Mouse (Mus musculus): ENCODE measurements around the gene Zfp26. TPM values are rescaled to one million over a fixed set of nuclear protein-coding genes. Genes with fewer than 3 reads are reported as not detected.

Gene Zfp26
- polyA plus RNA-seq, 1 experiment: 30.7 TPM

DNA sequence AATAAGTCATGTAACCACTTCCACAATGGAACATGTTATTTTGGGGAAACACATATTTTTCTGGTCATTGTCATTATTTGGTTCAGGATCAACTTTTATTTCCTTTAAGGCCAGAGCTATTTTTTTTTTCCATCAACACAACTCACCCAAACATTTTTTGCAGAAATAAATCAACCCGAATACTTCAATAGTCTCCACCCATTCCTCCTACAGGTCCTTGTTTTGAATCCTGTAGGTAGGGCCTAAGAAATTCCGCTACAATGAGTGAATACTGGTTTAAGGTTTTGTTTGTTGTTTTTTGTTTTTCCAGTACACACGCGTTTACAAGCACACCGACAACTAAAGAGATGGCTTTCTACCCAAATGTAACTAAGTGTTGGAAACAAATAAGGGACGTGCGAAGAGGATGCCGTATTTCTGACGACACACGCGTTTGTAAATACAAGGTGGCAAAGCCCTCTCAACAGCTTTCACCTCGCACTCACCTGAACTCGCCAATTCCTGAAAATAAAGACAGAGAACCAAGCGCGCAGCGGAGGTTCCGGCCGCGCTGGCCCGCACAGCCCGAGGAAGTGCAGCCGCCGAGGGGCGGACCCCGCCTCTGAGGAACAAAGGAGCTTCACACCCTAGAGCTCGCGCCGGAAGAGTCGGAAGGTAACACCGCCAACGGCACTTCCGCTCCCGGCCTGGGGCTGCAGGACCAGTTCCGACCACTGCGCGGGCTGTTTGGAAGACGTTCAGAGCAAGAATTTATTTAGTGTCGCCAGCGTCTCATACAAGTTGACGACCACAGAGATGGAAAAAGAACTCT lies 75.2 kb downstream of the Zfp26 start, which contains the start of gene Zfp560:
TSS of gene Zfp560 (minus strand) at position 646 of the 811 bp plus-strand sequence.
- Histone ChIP-seq H3K9ac (ENCODE audit: low read depth, poor library complexity, severe bottlenecking) (peak within 1 kb of the TSS; percentile 39; the same call in 1 of the 2 replicates), H3K4me1 (ENCODE audit: control insufficient read depth, insufficient read depth, low read length) (no peaks in the 10 kb centered on the region), H3K27me3 (ENCODE audit: control insufficient read depth, insufficient read depth, low read length, poor library complexity, severe bottlenecking) (no peaks in the 10 kb centered on the region), H3K4me3 (ENCODE audit: low read depth, low read length) (peak within 1 kb of the TSS; percentile 95), H3K9me3 (replicated peaks; ENCODE audit: control insufficient read depth, insufficient read depth, low read length, poor library complexity, severe bottlenecking) (no peaks in the 10 kb centered on the region), H3K36me3 (ENCODE audit: control insufficient read depth, insufficient read depth, low read length, poor library complexity, severe bottlenecking) (no peaks in the 10 kb centered on the region), H3K27ac (ENCODE audit: insufficient read depth, low read length) (no peak within 1 kb of the TSS)
- TF ChIP-seq POLR2A (IDR thresholded peaks at IDR 0.05; ENCODE audit: insufficient read depth, low read length): no peak
- TF ChIP-seq CTCF (IDR thresholded peaks at IDR 0.05; ENCODE audit: low read depth, low read length): no peak
- no peak for TF ChIP-seq EP300 (IDR thresholded peaks at IDR 0.05; ENCODE audit: insufficient read depth, low read depth, low read length)

- Histone ChIP-seq H3K4me1 (ENCODE audit: control insufficient read depth, insufficient read depth, low read length) (no peaks in the 10 kb centered on the region), H3K4me3 (ENCODE audit: low read depth, low read length) (no peak overlapping the region)
- TF ChIP-seq POLR2A (IDR thresholded peaks at IDR 0.05; ENCODE audit: insufficient read depth, low read length): no peak
Measured at GRCm38 (mm10) chr9:20383659-20384058, 76.3 kb downstream of the Zfp26 start.

More at GRCm38 (mm10) chr9:20383659-20384058, 76.3 kb downstream of the Zfp26 start:
- H3K27me3 ChIP-seq (ENCODE audit: control insufficient read depth, insufficient read depth, low read length, poor library complexity, severe bottlenecking): no peaks in the 10 kb centered on the region
- H3K9ac ChIP-seq (ENCODE audit: low read depth, poor library complexity, severe bottlenecking): no peak overlapping the region
- H3K27ac ChIP-seq (ENCODE audit: insufficient read depth, low read length): no peak overlapping the region
- no peaks in the 10 kb centered on the region for H3K9me3 ChIP-seq (replicated peaks; ENCODE audit: control insufficient read depth, insufficient read depth, low read length, poor library complexity, severe bottlenecking)
- no peaks in the 10 kb centered on the region for H3K36me3 ChIP-seq (ENCODE audit: control insufficient read depth, insufficient read depth, low read length, poor library complexity, severe bottlenecking)

Other genes starting within 250 kb of the Zfp26 start
- not detected in 2 replicates for gene Olfr871, start 248.0 kb downstream of the Zfp26 start, polyA plus RNA-seq (2011; ENCODE audit: insufficient read depth, insufficient read length, low read depth, missing spikeins)
- gene Olfr872, start 223.0 kb downstream of the Zfp26 start, polyA plus RNA-seq (2011; ENCODE audit: insufficient read depth, insufficient read length, low read depth, missing spikeins): not detected in 2 replicates
- gene Olfr39, start 177.8 kb downstream of the Zfp26 start, polyA plus RNA-seq (2011; ENCODE audit: insufficient read depth, insufficient read length, low read depth, missing spikeins): not detected in 2 replicates
- gene Olfr873, start 161.6 kb downstream of the Zfp26 start, polyA plus RNA-seq (2011; ENCODE audit: insufficient read depth, insufficient read length, low read depth, missing spikeins): 0.78 and 0.87 TPM in 2 replicates
- gene Olfr18, start 124.1 kb downstream of the Zfp26 start, polyA plus RNA-seq (2011; ENCODE audit: insufficient read depth, insufficient read length, low read depth, missing spikeins): not detected in 2 replicates
- gene Zfp560, start 75.0 kb downstream of the Zfp26 start, polyA plus RNA-seq (2011; ENCODE audit: insufficient read depth, insufficient read length, low read depth, missing spikeins): 5.3 and 7.3 TPM in 2 replicates
- gene Zfp426, start 32.6 kb upstream of the Zfp26 start, polyA plus RNA-seq (2011; ENCODE audit: insufficient read depth, insufficient read length, low read depth, missing spikeins): 17.5 and 19.4 TPM in 2 replicates
- gene Zfp266, start 61.3 kb upstream of the Zfp26 start, polyA plus RNA-seq (2011; ENCODE audit: insufficient read depth, insufficient read length, low read depth, missing spikeins): 113 and 128 TPM in 2 replicates
- gene Zfp846, start 121.1 kb upstream of the Zfp26 start, polyA plus RNA-seq (2011; ENCODE audit: insufficient read depth, insufficient read length, low read depth, missing spikeins): 6.6 and 8.7 TPM in 2 replicates
- 288 and 314 TPM in 2 replicates for gene Ubl5, start 182.7 kb upstream of the Zfp26 start, polyA plus RNA-seq (2011; ENCODE audit: insufficient read depth, insufficient read length, low read depth, missing spikeins)
- gene Fbxl12, start 184.6 kb upstream of the Zfp26 start, polyA plus RNA-seq (2011; ENCODE audit: insufficient read depth, insufficient read length, low read depth, missing spikeins): 19.6 and 20.2 TPM in 2 replicates
- 17.6 and 20.9 TPM in 2 replicates for gene Pin1, start 191.9 kb upstream of the Zfp26 start, polyA plus RNA-seq (2011; ENCODE audit: insufficient read depth, insufficient read length, low read depth, missing spikeins)

Measured in ES-Bruce4 (cell line).